ENCODE assay signal across 32 mouse cellular contexts in the genomic region with DNA sequence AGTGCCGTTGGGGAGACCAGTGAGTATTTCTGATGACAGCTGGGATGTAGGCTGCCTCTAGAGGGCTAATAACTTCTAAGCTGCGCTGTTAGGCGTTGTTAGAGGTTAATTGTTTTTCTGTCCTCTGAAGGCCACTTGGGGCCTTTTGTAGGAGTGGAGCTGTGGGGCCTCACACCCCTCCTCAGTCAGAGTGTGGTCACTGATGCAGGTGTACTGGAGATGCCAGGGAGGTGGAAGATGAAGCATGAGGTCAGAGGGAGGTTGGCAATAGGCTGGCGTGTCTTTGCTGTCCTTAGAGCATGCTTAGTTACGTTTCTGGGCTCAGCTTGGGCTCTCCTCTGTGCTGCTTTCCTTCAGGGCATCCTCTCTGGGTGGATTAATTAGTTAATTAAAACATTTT. TPM values are rescaled to one million over a fixed set of nuclear protein-coding genes. Genes with fewer than 3 reads are reported as not detected.
DNase-seq lines count a peak whose midpoint lies in the region; ATAC-seq and TF ChIP-seq lines count a peak whose summit lies in the region.
"Had no signal": no experiment of that assay in that cellular context is flagged by ENCODE, and none has a peak within 500 bp of the region (broad histone marks: within the 10 kb centered on the region; RNA-seq: fewer than 3 reads in every experiment).

No protein-coding gene starts in this region.

- no peak overlapping the region for H3K27ac ChIP-seq in kidney, postnatal 0 days
- H3K27ac ChIP-seq in midbrain, embryonic 12.5 days (replicated peaks): no peak overlapping the region
- H3K27ac ChIP-seq in midbrain, postnatal 0 days (ENCODE audit: low read depth, low read length): no peak overlapping the region
- no peak overlapping the region for H3K27ac ChIP-seq in hindbrain, embryonic 12.5 days
- H3K27ac ChIP-seq in hindbrain, embryonic 14.5 days: no peak overlapping the region
- H3K27ac ChIP-seq: embryonic facial prominence, embryonic 13.5 days; heart, adult 2 months; heart, embryonic 13.5 days; limb, embryonic 15.5 days; midbrain, embryonic 10.5 days had no signal

- WGBS in kidney, postnatal 0 days: 59% methylated on average over 5 of the region's 5 CpGs
- 75% methylated on average over 5 of the region's 5 CpGs for WGBS in midbrain, embryonic 12.5 days
- 74% methylated on average over 5 of the region's 5 CpGs for WGBS in midbrain, postnatal 0 days
- 65% methylated on average over 5 of the region's 5 CpGs for WGBS in hindbrain, embryonic 12.5 days
- WGBS in hindbrain, embryonic 14.5 days: 64% methylated on average over 5 of the region's 5 CpGs

- no peak overlapping the region for H3K4me3 ChIP-seq in kidney, postnatal 0 days (replicated peaks; ENCODE audit: low read depth, low read length)
- no peak overlapping the region for H3K4me3 ChIP-seq in midbrain, embryonic 12.5 days
- H3K4me3 ChIP-seq in midbrain, postnatal 0 days (ENCODE audit: low read depth, low read length): no peak overlapping the region
- no peak overlapping the region for H3K4me3 ChIP-seq in hindbrain, embryonic 12.5 days
- no peak overlapping the region for H3K4me3 ChIP-seq in hindbrain, embryonic 14.5 days (replicated peaks; ENCODE audit: low read length)
- H3K4me3 ChIP-seq: embryonic facial prominence, embryonic 13.5 days; heart, adult 2 months; heart, embryonic 13.5 days; limb, embryonic 15.5 days; midbrain, embryonic 10.5 days; myocyte had no signal

- no peaks in the 10 kb centered on the region for H3K9me3 ChIP-seq in kidney, postnatal 0 days (replicated peaks; ENCODE audit: low read length)
- no peaks in the 10 kb centered on the region for H3K9me3 ChIP-seq in midbrain, embryonic 12.5 days
- no peaks in the 10 kb centered on the region for H3K9me3 ChIP-seq in midbrain, postnatal 0 days (ENCODE audit: low read length)
- H3K9me3 ChIP-seq in hindbrain, embryonic 12.5 days (replicated peaks): no peaks in the 10 kb centered on the region
- no peaks in the 10 kb centered on the region for H3K9me3 ChIP-seq in hindbrain, embryonic 14.5 days (ENCODE audit: control insufficient read depth, low read length)
- H3K9me3 ChIP-seq: embryonic facial prominence, embryonic 13.5 days; heart, embryonic 13.5 days; limb, embryonic 15.5 days; midbrain, embryonic 10.5 days had no signal

- no peaks in the 10 kb centered on the region for H3K4me1 ChIP-seq in kidney, postnatal 0 days (replicated peaks; ENCODE audit: insufficient read depth, low read length)
- H3K4me1 ChIP-seq in midbrain, embryonic 12.5 days: no peaks in the 10 kb centered on the region
- no peaks in the 10 kb centered on the region for H3K4me1 ChIP-seq in midbrain, postnatal 0 days (ENCODE audit: insufficient read depth, low read length)
- H3K4me1 ChIP-seq in hindbrain, embryonic 12.5 days: peaks cover 8% of the 10 kb centered on the region
- no peaks in the 10 kb centered on the region for H3K4me1 ChIP-seq in hindbrain, embryonic 14.5 days (replicated peaks; ENCODE audit: control insufficient read depth, insufficient read depth, low read length)
- H3K4me1 ChIP-seq: embryonic facial prominence, embryonic 13.5 days; limb, embryonic 15.5 days had no signal

- ATAC-seq in kidney, postnatal 0 days (replicated peaks; ENCODE audit: low FRiP score, low read depth): 0 out of 2 replicates have a peak, but pooled peaks have one; percentile 13
- ATAC-seq in midbrain, embryonic 12.5 days (ENCODE audit: low FRiP score, low read depth): peak; percentile 27; the same call in 1 of the 2 replicates
- ATAC-seq in midbrain, postnatal 0 days (ENCODE audit: low FRiP score): no peak
- 0 out of 2 replicates have a peak, but pooled peaks have one; percentile 52 for ATAC-seq in hindbrain, embryonic 12.5 days (ENCODE audit: low FRiP score)
- 0 out of 2 replicates have a peak, but pooled peaks have one; percentile 8 for ATAC-seq in hindbrain, embryonic 14.5 days (ENCODE audit: low FRiP score)
- ATAC-seq: forebrain, embryonic 16.5 days; inflammation-experienced regulatory T-cells, adult 6 months had no signal

- no peak for TF ChIP-seq CTCF in kidney, postnatal 0 days (IDR thresholded peaks at IDR 0.05; ENCODE audit: low read depth)
- TF ChIP-seq CTCF in midbrain, postnatal 0 days (IDR thresholded peaks at IDR 0.05): no peak

- no peak overlapping the region for H3K9ac ChIP-seq in kidney, postnatal 0 days (ENCODE audit: low read depth, low read length)
- no peak overlapping the region for H3K9ac ChIP-seq in midbrain, embryonic 12.5 days (replicated peaks)
- H3K9ac ChIP-seq in midbrain, postnatal 0 days (replicated peaks; ENCODE audit: low read length, poor library complexity, severe bottlenecking): no peak overlapping the region
- no peak overlapping the region for H3K9ac ChIP-seq in hindbrain, embryonic 12.5 days
- H3K9ac ChIP-seq in hindbrain, embryonic 14.5 days: no peak overlapping the region
- H3K9ac ChIP-seq: embryonic facial prominence, embryonic 13.5 days; heart, embryonic 13.5 days; limb, embryonic 15.5 days had no signal

- DNase-seq in kidney, postnatal 0 days (ENCODE audit: low spot score): no peak
- no peak for DNase-seq in kidney, adult 9 months
- no peak for DNase-seq in midbrain, postnatal 0 days (ENCODE audit: low spot score)
- no peak for DNase-seq in hindbrain, embryonic 14.5 days (ENCODE audit: low spot score)
- DNase-seq in left cerebral cortex, adult 8-10 months (ENCODE audit: low spot score in 2 of 2): no peak
- DNase-seq in frontal cortex, postnatal 10 days (ENCODE audit: low spot score in 2 of 2): no peak
- DNase-seq: adrenal gland, adult 2 months; cerebellum, adult 18-20 months; cerebellum, postnatal 25 days; gastrocnemius, postnatal 25 days; heart, adult 2 months; kidney, adult 18-20 months; kidney, postnatal 14 days; lung, postnatal 10 days; right cerebral cortex, adult 18-20 months; right cerebral cortex, postnatal 4 days; thymus, postnatal 25 days had no signal

- H3K36me3 ChIP-seq in kidney, postnatal 0 days (ENCODE audit: insufficient read depth, low read length): no peaks in the 10 kb centered on the region
- H3K36me3 ChIP-seq in midbrain, embryonic 12.5 days: no peaks in the 10 kb centered on the region
- peaks cover 8% of the 10 kb centered on the region; the same call in 1 of the 2 replicates for H3K36me3 ChIP-seq in midbrain, postnatal 0 days (ENCODE audit: insufficient read depth, low read length)
- no peaks in the 10 kb centered on the region for H3K36me3 ChIP-seq in hindbrain, embryonic 12.5 days
- H3K36me3 ChIP-seq in hindbrain, embryonic 14.5 days (replicated peaks; ENCODE audit: control insufficient read depth, insufficient read depth): no peaks in the 10 kb centered on the region
- H3K36me3 ChIP-seq: embryonic facial prominence, embryonic 13.5 days; midbrain, embryonic 10.5 days had no signal

- H3K4me2 ChIP-seq in kidney, postnatal 0 days (ENCODE audit: low read length): no peak overlapping the region
- H3K4me2 ChIP-seq in midbrain, embryonic 12.5 days (replicated peaks): no peak overlapping the region
- H3K4me2 ChIP-seq in midbrain, postnatal 0 days (ENCODE audit: low read depth, low read length, poor library complexity, severe bottlenecking): no peak overlapping the region
- no peak overlapping the region for H3K4me2 ChIP-seq in hindbrain, embryonic 12.5 days (replicated peaks)
- no peak overlapping the region for H3K4me2 ChIP-seq in hindbrain, embryonic 14.5 days (replicated peaks)
- H3K4me2 ChIP-seq: embryonic facial prominence, embryonic 13.5 days; heart, embryonic 13.5 days; limb, embryonic 15.5 days had no signal

- H3K27me3 ChIP-seq in kidney, postnatal 0 days (ENCODE audit: insufficient read depth, low read length): no peaks in the 10 kb centered on the region
- no peaks in the 10 kb centered on the region for H3K27me3 ChIP-seq in midbrain, embryonic 12.5 days
- no peaks in the 10 kb centered on the region for H3K27me3 ChIP-seq in midbrain, postnatal 0 days (ENCODE audit: insufficient read depth, low read length)
- no peaks in the 10 kb centered on the region for H3K27me3 ChIP-seq in hindbrain, embryonic 12.5 days
- H3K27me3 ChIP-seq in hindbrain, embryonic 14.5 days (ENCODE audit: control insufficient read depth, insufficient read depth, low read length): no peaks in the 10 kb centered on the region
- H3K27me3 ChIP-seq: embryonic facial prominence, embryonic 13.5 days; heart, embryonic 13.5 days; limb, embryonic 15.5 days had no signal

RNA-seq across cellular contexts. Expression of a gene that starts 11.7 kb away (rescaled TPM):
- 24.8 and 25.6 TPM in 2 replicates for polyA plus RNA-seq in kidney, postnatal 0 days (2015; fragmentation: Nextera tagmentation; extraction: Ambion mirVana)
- polyA plus RNA-seq in midbrain, embryonic 12.5 days (2016; fragmentation: Nextera tagmentation; extraction: Ambion mirVana): 18.9 and 19.0 TPM in 2 replicates
- total RNA-seq in midbrain, postnatal 0 days (2014; rRNA removed): 47.1 and 49.1 TPM in 2 replicates
- 41.5 and 42.9 TPM in 2 replicates for polyA plus RNA-seq in midbrain, postnatal 0 days (2015; fragmentation: Nextera tagmentation; extraction: Ambion mirVana)
- 20.5 and 22.5 TPM in 2 replicates for polyA plus RNA-seq in hindbrain, embryonic 12.5 days (2016; fragmentation: Nextera tagmentation; extraction: Ambion mirVana)
- polyA plus RNA-seq in hindbrain, embryonic 14.5 days (2014; fragmentation: Nextera tagmentation; extraction: Ambion mirVana): 31.3 and 33.9 TPM in 2 replicates
- total RNA-seq in left cerebral cortex, adult 8-10 months (2022): 10 to 100 TPM; 38.1 to 41.4 (median 39.5) TPM

RNA-seq across cellular contexts. Expression of a gene that starts 48.2 kb away (rescaled TPM):
- not detected in 2 replicates for polyA plus RNA-seq in kidney, postnatal 0 days (2015; fragmentation: Nextera tagmentation; extraction: Ambion mirVana)
- not detected in 2 replicates for polyA plus RNA-seq in midbrain, embryonic 12.5 days (2016; fragmentation: Nextera tagmentation; extraction: Ambion mirVana)
- total RNA-seq in midbrain, postnatal 0 days (2014; rRNA removed): not detected in 2 replicates
- not detected in 2 replicates for polyA plus RNA-seq in midbrain, postnatal 0 days (2015; fragmentation: Nextera tagmentation; extraction: Ambion mirVana)
- polyA plus RNA-seq in hindbrain, embryonic 12.5 days (2016; fragmentation: Nextera tagmentation; extraction: Ambion mirVana): not detected in 2 replicates
- polyA plus RNA-seq in hindbrain, embryonic 14.5 days (2014; fragmentation: Nextera tagmentation; extraction: Ambion mirVana): not detected in 2 replicates
- not detected for total RNA-seq in left cerebral cortex, adult 8-10 months (2022)
- total RNA-seq: adrenal gland, adult 2 months; gastrocnemius, postnatal 25 days; heart, adult 2 months; heart, postnatal 25 days; layer of hippocampus, adult 8-10 months; left cerebral cortex, postnatal 25 days; MEL had no signal
- polyA plus RNA-seq: adrenal gland, adult 2 months; embryonic facial prominence, embryonic 13.5 days; forebrain, embryonic 16.5 days; heart, adult 2 months; heart, embryonic 13.5 days; inflammation-experienced regulatory T-cells, adult 6 months; limb, embryonic 15.5 days; liver, embryonic 16.5 days; midbrain, embryonic 10.5 days; stomach, embryonic 14.5 days had no signal
